Mouse (Mus musculus) skeletal muscle tissue, adult 2 months (tissue): ENCODE measurements around the gene Tmem50a.

ENCODE experiments used
- DNase-seq: peaks from one replicate; pipeline ENCODE4 v3.0.0-alpha.2; 2012; ENCODE audit warnings: low read depth, low spot score

Tmem50a gene

DNA sequence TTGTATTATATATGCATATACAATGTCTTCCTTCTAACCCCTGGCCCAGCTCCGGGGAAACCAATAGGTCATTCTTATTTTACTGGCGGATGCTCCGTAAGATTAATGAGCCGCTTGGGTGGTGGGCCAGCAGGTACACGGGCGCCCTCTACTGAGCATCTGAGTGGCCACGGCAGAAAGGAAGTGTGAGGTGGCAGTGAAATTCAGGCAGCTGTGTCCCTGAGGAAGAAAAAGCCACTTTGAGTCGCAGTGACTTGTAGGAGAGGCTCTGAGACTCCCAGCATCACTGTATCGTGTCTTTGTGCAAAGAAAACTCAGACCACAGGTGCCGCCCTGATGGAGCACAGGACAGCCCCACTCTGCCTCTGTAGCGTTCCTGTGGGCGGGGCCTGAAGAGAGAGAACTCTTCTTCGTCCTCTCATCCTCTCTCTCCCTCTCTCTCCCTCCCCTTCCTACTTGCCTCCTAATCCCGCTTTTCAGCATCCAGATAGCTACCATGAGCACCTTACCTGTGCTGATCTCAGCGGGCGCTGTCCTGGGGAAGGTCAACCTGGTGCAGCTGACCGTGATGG, 35.3 kb downstream of the Tmem50a start:
- DNase-seq, result no peak

DNA sequence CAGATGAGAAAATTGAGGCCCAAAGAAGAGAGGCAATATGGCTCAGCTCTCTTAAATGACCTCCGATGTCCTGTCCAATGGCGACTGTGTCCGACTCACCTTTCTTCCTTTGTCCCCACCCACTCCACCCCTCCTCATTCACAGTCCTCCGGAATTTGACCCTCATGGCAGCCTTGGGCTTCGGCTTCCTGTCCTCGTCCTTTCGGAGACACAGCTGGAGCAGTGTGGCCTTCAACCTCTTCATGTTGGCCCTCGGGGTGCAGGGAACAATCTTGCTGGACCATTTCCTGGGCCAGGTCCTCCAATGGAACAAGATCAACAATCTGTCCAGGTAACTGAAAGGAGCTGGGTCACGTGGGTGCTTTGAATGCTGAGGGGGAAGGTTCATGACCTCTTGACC, 38.7 kb downstream of the Tmem50a start:
- no peak for DNase-seq

DNA sequence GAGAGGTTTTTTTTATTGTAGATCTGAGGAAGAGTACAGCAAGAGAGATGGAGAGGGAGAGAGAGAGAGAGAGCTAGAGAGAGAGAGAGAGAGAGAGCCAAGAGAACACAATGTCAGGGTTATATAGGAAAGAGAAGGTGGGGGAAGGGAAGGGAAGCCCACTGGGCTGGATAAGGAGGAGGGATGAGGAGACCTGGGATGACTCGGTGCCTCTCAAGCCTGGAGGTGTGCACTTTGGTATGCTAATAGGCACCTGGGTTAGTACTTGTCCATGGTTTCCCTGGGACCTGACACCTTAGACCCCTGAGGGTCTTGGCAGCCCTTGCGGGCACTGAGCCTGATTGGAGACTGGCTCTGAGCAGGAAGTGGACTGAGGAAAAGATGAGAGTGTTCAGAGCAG, 42.9 kb downstream of the Tmem50a start:
- no peak for DNase-seq

DNA sequence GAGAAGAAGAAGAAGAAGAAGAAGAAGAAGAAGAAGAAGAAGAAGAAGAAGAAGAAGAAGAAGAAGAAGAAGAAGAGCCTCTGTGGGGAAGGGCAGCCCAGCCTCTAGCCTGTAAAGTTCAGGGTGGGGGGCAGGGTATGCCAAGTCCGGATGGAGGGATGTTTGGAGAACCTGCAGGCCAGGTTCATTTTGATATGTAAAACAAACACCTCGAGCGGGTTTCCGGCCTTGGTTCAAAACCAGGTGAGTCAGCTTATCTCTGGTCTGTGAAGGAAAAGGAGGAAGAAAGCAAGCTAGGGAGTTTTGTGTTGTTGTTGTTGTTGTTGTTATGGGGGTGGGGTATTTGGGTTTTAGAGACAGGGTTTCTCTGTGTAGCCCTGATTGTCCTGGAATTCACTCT, 43.3 kb downstream of the Tmem50a start:
- DNase-seq, result no peak

DNA sequence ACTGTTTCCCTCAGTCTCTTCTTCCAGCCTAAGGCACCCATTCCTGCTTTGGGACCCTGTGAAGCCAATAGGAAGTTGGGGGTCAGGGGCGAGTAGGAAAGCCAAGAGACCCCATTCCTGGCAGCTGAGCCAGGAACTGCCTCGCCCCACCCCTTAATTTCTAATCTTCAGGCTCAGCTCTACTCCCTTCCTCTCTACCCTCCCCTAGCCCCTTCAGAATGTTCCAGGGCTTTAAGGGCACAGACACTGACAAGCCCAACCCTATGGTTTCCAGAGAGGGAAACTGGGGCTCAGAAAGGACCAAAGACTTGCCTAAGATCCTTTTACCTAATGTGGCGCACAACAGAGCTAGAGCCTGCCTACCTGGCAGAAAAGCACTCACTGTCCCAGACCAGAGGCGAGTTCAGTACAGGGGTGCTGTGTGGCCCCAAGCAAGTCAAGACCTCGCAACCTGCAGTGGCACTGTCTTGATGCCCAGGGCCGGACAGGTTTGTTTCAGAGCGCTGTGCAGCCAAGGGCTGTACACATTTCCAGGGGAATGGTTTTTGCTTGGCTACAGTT, 44.9 kb downstream of the Tmem50a start:
- no peak for DNase-seq

DNA sequence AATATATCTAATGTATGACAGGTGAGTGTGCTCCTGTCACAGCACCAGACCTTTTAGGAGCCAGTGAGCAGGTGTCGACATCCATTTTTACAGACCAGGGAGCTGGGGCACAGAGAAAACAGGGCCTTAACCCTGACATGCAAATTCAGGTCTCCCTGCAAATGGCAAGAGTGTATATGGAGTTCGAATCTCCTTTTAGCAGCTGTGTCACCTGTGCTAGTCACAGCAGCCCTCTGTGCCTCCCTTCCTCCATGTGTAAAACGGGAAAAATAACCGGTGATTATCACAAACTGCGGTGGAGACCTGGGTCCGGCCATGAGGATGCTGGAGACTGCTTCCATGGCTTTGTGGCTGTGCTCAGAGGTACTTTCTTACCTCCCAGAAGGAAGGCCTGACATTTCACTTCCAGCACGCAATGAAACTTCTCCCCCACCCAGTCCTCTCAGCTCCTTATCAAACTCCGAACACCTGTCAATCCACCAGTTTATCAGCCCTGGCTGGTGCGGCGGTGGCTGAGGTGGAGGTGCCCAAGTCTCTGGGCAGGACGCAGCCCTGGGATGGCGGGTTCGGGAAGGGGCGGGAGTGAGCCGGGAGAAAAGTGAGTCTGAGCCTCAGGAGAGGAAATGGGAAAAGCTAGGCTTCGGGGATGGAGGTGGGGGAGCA, 45.6 kb downstream of the Tmem50a start:
- DNase-seq, result no peak

DNA sequence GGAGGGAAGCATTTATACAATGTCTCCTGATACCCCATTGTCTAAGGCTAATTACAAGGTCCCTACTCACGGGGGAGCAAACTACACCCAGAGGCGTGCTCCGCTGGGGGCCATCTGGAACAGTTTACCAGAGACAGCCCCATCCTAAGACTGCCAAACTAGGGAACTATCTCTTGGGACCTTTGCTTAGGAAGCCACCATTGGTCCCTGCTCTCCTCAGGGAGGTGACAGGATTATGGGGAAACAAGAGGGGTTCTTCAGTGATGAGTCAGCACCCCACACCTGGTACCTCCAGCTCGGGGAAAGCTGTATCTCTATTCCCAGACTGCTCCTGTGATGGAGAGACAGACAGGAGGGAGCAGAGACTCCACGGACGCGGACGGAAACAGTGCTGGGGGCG, 46.3 kb downstream of the Tmem50a start:
- DNase-seq, result no peak

DNA sequence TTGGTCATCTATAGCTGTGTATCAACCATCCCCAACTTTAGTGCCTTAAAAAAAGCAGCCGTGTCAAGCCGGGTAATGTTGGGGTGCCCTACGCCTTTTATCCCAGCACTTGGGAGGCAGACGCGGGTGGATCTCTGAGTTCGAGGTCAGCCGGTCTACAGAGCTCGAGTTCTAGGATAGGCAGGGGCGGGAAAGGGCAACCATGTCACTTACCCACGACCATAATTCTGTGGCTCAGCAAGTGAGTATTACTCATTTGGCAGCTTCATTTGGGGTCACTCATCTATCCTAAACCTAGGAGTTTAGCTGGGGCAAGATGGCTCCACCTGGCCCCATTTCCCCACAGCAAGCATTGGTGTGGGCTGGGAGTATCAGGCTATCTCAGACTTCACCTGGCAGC, 46.8 kb downstream of the Tmem50a start:
- DNase-seq, result no peak

DNA sequence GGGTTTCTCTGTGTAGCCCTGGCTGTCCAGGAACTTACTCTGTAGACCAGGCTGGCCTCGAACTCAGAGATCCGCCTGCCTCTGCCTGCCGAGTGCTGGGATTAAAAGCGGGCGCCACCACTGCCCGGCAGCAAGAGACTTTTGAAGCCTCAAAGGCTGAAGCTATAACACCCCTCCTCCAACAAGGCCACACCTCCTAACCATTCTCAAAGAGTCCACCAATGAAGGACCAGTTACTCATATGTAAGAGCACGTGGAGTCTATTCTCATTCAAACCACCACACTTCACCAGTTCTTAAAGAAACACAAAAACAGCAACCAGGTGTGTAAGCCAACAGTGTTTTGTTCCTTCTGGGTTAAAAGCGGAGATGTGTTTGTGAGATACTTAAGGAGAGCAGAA, 47.2 kb downstream of the Tmem50a start:
- no peak for DNase-seq

DNA sequence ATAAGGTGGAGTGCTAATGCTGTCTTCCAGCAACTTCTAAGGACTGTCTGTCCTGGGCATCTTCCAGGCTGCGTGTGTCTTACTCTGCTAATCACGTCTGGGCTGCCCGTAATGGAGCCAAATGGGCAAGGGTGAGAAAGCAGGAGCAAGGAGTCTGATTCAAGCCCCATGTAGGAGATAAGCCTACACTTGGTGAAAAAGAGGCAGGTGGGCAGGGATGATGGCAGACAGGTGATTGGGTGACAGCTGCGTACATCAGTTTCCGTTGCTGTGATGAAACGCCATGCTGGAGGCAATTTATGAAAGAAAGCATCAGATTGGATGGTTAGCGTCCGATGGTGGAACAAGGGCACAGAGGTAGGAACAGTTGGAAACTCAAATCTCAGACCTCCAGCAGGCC, 47.6 kb downstream of the Tmem50a start:
- DNase-seq, result no peak

DNA sequence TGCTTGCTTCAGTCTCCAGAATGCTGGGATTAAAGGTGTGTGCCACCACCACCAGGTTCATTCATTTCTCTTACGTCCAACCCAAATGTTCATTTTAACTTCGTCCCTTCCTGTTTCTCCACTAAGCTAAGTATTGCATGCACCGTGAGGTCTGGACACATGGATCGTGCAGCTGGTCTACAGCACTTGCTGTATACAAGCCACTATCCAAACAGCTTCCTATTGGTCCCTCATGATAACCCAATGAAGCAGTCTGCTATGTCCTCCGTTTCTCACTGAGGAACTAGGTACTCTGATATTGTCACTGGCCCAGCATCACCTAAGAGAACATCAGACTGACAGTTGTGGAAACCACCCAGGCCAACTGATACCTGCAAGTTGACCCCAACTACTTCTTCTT, 49.0 kb downstream of the Tmem50a start:
- DNase-seq, result no peak

DNA sequence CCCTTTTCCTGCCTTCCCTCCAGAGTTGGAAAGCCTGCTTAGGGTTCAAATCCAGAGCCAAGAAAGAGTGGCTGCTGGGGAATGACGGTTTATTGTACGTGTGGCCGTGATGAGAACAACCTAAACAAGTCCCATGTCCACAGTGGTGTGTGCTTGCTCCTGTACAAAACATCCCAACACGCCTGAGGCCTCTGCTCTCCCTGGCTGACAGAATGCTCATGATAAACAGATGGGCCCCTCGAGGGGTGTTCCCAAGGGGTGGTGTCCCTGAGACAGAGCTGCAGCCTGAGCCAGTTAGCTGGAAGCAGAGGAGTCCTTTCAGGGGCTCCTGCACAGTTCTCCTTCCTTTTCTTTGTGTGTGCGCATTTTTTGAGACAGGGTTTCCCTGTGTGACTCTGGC, 49.5 kb downstream of the Tmem50a start:
- DNase-seq, result no peak

DNA sequence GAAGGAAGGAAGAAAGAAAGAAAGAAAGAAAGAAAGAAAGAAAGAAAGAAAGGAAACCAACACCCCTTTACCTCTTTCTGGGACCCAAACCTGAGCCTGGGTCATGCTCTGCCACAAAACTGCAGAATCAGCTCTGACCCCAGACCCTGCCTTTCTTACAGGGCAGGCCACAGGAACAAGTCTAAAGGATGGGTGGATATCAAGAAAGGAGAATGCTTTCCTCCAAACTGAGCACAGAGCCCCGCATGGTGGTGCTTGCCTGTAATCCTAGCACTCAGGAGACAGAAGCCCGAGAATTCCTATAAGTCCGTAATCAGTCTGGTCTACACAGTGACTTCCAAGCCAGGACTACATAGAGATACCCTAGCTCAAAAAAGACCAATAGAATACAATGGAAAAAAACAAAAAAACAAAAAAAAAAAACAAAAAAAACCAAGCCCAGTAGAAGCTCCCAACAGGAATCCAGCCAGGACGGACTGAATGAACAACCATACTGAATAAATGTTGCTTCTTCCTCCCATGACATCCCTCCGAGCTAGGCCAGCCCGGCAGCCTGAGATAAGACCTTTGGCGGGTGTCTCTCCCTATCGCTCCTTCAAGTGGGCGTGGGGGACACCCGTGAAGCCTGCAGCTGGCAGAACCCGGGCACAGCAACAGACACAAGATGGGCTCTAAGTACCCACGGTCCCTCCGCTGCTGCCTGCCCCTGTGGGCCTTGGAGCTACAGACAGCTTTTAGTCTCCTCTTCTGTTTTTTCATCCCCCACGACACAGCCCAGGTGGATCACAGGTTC, 50.7 kb downstream of the Tmem50a start, which contains the start of gene Rhd:
Gene Rhd (plus strand): TSS at position 600 of the 793 bp plus-strand sequence.
- no peak for DNase-seq

DNA sequence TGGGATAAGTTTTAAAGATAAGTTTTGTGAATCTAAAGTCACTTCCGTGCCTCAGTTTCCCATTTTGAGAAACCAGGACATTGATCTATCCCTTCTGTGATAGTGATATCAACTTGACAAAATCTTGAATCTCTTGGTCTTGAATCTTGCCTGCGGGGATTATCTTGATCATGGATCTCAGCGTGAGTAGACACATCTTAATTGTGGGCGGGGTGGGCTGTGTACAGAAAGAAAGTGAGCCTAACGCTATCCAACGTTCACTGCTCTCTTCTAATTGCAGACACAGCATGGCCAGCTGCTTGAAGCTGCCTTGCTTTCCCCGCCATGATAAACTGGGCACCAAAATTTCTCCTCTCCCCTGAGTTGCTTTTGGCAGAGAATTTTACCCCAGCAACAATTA, 51.8 kb downstream of the Tmem50a start:
- DNase-seq, result no peak

DNA sequence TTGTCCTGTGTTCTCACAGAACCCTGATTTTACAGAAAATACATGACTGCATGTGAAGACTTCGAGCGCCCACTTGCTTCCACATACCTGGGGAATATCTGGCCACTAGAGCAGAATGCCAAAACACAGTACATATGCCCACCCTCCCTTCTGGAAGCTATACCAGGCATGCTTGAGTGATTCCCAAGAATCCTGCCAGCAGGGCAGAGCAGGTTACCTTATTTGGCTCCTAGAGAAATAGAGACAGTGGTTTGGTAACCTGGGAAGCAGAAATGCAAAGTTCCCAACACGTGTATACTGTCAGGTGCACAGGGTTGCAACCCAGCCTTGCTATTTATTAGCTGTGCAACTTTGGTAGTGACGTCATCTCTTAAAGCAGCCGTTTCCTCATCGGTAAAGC, 52.9 kb downstream of the Tmem50a start:
- DNase-seq, result no peak

DNA sequence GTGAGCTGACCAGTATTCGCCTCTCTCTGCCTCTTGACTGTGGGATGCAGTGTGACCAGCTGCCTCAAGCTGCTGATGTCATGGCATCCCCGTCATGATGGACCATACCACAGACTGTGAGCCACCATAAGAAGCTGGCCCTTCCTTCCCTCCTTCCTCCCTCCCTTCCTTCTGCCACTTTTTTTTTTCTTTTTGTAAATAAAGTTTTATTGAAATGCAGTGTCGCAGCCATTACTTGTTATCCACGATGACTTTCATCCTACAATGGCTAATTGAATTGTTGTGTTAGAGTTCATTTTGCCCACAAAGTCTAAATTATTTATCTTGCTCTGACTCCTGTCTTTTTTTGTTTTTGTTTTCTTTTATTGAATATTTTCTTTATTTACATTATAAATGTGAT, 56.3 kb downstream of the Tmem50a start:
- DNase-seq, result no peak

DNA sequence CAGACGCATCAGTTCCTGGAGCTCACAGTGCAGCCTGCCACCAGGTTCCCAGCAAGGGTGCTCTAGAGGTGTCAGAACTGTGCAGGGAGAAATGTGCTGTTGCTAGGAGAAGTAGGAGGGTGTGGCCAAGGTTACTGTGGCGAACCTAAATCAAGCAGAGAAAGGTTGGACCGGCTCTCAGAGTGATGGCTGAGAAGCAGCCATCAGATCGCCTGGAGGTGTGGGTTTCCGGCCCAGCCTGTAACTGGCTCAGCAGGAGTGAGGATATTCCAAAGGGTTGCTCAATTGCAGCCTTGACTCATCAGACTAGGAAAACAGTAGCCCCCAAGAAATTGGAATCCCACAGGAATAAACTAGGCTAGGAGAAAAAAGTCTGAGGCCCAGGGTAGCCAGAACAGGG, 58.3 kb downstream of the Tmem50a start:
- no peak for DNase-seq

DNA sequence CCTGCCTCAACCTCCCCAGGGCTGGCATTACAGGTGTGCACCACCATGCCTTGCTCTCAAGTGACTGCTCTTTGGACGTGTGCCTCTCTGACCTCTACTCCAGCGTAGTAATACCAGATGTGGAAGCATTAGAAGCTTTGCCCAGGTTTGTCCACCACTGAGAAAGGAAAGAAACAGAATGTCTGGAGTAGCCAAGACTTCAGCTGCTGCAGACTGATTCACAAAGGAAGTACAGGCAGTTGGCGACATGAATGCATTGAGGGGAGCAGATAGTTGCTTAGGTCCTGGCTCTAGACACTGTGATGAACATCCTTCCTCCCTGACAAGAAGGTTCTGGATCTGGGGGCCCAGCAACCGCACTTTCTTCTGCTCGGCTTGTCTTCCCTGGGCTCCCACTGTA, 58.8 kb downstream of the Tmem50a start:
- DNase-seq, result no peak

DNA sequence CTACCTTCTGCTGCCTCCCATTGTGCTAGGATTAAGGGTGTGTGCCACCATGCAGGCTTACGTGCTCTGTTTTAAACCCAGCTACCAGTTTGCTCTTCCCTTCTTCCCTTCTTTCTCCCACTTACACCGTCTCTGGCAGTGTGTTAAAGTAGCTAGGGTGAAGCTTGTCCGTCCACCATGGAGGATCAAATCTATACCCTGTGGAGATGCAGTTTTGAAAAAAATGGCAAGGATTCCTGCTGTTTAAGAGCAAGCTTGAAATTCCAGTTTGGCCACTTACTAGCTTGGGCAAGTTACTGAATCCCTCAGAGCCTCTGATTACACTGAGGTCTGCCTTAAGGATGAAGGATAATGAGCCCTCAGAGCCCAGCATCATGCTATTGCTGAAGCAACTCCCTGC, 59.5 kb downstream of the Tmem50a start:
- DNase-seq, result no peak

DNA sequence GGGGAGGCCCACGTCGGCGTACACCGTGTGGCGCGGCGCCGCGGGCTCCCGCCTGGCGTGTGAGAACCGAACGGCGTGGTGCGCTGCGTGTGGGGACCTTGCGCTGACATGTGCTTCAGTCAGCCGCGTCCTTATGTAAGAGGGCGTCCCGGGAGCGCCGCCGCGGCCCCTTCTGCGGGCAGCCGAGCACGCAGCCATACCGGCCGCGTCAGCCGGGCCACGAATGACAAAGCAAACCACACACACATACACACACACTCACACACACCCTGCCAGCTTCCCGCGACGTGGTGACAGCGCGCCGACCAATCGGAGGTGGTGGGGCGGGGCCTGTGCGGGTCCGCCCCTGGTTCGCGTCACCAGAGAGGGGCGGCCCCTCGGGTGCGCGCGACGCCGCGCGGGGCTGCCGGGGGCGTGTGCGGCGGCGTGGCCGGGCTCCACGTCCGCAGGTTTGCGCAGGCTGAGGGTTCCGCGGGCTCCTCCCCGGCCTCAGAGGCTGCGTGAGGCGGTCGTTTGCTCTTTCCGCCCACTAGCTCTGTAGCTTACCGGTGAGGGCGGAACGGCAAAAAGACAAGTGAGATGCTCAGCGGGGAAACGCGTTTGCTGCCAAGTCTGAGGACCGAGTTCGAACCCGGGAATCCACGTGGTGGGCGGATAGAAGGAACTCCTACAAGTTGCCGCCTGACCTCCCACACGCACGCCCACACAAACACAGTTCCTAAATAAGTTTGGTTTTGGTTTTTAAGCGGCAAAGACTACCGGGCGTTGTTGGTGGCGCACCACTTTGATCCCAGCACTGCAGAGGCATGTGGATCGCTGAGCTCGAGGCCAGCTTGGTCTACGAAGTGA, 61.0 kb downstream of the Tmem50a start:
- DNase-seq, result peak; percentile 91

DNA sequence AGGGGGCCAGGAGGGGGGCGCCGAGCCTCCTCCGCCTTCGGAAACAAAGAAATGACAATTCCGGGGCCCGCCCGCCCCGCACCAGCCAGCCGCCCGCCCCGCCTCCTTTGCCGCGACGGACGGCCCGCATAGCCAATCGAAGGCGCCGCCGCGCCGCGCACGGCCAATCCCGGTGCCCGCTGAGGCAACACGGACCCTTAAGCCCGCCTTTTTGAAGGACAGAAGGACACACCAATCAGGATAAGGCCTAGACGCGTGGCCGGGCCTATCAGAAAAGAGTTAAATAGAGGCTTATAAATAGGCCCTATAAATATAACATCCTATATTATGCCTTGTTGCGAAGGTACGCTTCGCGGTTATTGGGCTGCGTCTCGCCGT, 61.6 kb downstream of the Tmem50a start, which contains the start of gene Maco1:
Gene Maco1 (minus strand): TSS at position 87 of the 378 bp plus-strand sequence.
- DNase-seq, result peak; percentile 98
